Mouse (Mus musculus): ENCODE results near the gene Cpsf7. TPM values are rescaled to one million over a fixed set of nuclear protein-coding genes. Genes with fewer than 3 reads are reported as not detected.
A peak's percentile ranks its signal among the peaks of the same experiment; 100 is the strongest.

The Cpsf7 gene
- polyA plus RNA-seq, 1 experiment from 2014 or later = 34.9 TPM

DNA sequence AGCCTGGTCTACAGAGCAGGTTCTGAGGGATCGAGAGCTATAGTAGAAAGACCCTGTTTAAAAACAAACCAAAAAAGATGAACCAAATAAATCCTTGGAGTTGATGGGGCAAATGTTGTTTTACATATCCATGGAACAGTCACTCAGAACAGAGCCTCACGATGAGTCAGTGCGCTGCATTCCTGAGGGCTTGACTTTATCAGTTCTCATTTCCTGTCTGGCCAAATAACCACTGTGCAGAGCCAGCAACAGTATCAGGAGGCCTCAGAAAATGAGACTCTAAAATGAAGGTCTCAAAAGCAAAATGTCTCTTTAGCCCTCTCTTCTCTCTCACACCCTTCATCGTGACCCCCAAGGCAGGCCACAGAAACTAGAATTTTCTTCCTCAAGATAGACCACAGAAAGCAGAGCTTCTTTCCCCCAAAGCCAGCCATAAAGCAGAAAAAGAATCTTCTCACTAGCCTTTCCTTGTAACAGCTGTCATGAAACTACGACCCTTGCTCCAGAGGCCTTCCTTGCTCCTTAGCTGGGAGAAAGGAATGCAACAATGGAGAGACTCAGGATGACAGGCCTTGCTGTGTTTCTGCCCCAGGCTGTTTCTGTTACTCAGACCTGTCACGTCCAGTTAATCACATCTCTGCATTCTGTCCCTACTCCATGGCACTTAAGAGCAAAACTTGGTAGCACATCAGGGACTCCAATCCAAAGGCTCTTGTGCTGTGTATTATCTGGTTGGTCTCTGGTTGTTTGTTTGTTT lies 36.7 kb downstream of the Cpsf7 start:
- Histone ChIP-seq H3K27me3 (ENCODE audit: control insufficient read depth, insufficient read depth, low read length) (no peaks in the 10 kb centered on the region), H3K27ac (replicated peaks in 1 of 2; ENCODE audit: control insufficient read depth in 1 of 2, insufficient read depth in 1 of 2, low read depth in 2 of 2, low read length in 2 of 2) (peak overlapping the region; percentile 91 to 99), H3K4me3 (ENCODE audit: control insufficient read depth in 1 of 2, insufficient read depth in 1 of 2, low read depth in 1 of 2, low read length in 2 of 2) (no peak overlapping the region), H3K9ac (ENCODE audit: low read length) (peak overlapping the region; percentile 32; the same call in 1 of the 2 replicates), H3K4me2 (ENCODE audit: low read length) (0 out of 2 replicates have a peak overlapping the region, but pooled peaks have one; percentile 3), H3K4me1 (ENCODE audit: control insufficient read depth in 2 of 2, insufficient read depth in 2 of 2, low read length in 2 of 2) (peaks cover 14% of the 10 kb centered on the region in 2 experiments; a peak in 3 of 4 replicates), H3K9me3 (ENCODE audit: control insufficient read depth, low read length) (no peaks in the 10 kb centered on the region), H3K36me3 (ENCODE audit: control insufficient read depth, insufficient read depth, low read length) (no peaks in the 10 kb centered on the region)
- 27% methylated on average over 6 of the region's 6 CpGs for WGBS
- peak; percentile 84 for ATAC-seq (ENCODE audit: insufficient number of reproducible peaks, insufficient read depth, low FRiP score, low read depth)

DNA sequence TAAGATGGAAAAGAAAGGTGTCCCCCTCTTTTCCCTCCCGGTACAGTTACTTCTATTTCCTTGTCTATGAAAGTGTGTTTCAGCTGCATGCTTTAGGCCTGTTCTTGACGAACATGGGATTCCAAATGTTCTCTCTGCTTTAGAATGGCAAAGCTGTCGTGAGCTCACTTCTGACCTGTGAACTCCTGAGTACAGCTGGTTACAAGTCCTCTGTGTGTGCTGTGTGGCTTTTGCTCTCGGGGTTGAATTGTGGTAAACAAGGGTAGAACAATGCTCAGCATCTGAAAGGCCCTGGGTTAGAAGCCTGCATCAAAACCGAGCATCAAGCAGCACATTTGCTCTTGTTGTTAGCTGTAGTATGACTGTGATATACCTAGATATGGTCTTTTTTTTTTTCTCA lies 37.3 kb downstream of the Cpsf7 start:
- Histone ChIP-seq H3K4me3 (ENCODE audit: control insufficient read depth in 1 of 2, insufficient read depth in 1 of 2, low read depth in 1 of 2, low read length in 2 of 2) (no peak overlapping the region), H3K9me3 (ENCODE audit: control insufficient read depth, low read length) (no peaks in the 10 kb centered on the region), H3K4me2 (ENCODE audit: low read length) (no peak overlapping the region), H3K9ac (ENCODE audit: low read length) (no peak overlapping the region; the same call in 1 of the 2 replicates), H3K27ac (replicated peaks in 1 of 2; ENCODE audit: control insufficient read depth in 1 of 2, insufficient read depth in 1 of 2, low read depth in 2 of 2, low read length in 2 of 2) (peak overlapping the region; percentile 91 to 99), H3K27me3 (ENCODE audit: control insufficient read depth, insufficient read depth, low read length) (no peaks in the 10 kb centered on the region), H3K36me3 (ENCODE audit: control insufficient read depth, insufficient read depth, low read length) (no peaks in the 10 kb centered on the region), H3K4me1 (ENCODE audit: control insufficient read depth in 2 of 2, insufficient read depth in 2 of 2, low read length in 2 of 2) (peaks cover 14% of the 10 kb centered on the region in 2 experiments; a peak in 3 of 4 replicates)
- ATAC-seq (ENCODE audit: insufficient number of reproducible peaks, insufficient read depth, low FRiP score, low read depth) = no peak
- WGBS = 55% methylated on average over 5 of the region's 5 CpGs

DNA sequence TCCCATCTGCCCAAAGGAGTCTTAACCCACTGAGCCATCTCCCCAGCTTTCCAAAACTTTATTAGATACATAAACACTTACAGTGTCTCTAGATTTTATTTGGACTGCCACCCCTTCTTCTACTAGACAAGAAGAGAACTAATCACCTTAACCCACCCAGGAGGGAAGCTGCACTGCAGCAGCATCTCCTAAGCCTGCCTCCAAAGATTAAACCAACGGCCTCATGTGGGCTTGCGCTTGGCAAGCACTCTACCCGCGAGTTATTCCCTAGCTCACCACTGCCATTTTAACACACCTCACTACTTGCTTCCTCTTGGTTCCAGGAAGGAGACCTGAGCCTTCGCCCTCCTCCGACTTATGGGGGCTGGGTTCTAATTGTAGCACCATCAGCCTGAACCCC lies 39.2 kb downstream of the Cpsf7 start:
- Histone ChIP-seq H3K27ac (replicated peaks in 1 of 2; ENCODE audit: control insufficient read depth in 1 of 2, insufficient read depth in 1 of 2, low read depth in 2 of 2, low read length in 2 of 2) (no peak overlapping the region), H3K9ac (ENCODE audit: low read length) (no peak overlapping the region), H3K9me3 (ENCODE audit: control insufficient read depth, low read length) (no peaks in the 10 kb centered on the region), H3K4me3 (ENCODE audit: control insufficient read depth in 1 of 2, insufficient read depth in 1 of 2, low read depth in 1 of 2, low read length in 2 of 2) (no peak overlapping the region), H3K4me2 (ENCODE audit: low read length) (no peak overlapping the region), H3K4me1 (ENCODE audit: control insufficient read depth in 2 of 2, insufficient read depth in 2 of 2, low read length in 2 of 2) (peaks cover 14% of the 10 kb centered on the region in 2 experiments; a peak in 3 of 4 replicates), H3K27me3 (ENCODE audit: control insufficient read depth, insufficient read depth, low read length) (no peaks in the 10 kb centered on the region), H3K36me3 (ENCODE audit: control insufficient read depth, insufficient read depth, low read length) (peaks cover 4% of the 10 kb centered on the region)
- no peak for ATAC-seq (ENCODE audit: insufficient number of reproducible peaks, insufficient read depth, low FRiP score, low read depth)
- 76% methylated on average over 6 of the region's 6 CpGs for WGBS

DNA sequence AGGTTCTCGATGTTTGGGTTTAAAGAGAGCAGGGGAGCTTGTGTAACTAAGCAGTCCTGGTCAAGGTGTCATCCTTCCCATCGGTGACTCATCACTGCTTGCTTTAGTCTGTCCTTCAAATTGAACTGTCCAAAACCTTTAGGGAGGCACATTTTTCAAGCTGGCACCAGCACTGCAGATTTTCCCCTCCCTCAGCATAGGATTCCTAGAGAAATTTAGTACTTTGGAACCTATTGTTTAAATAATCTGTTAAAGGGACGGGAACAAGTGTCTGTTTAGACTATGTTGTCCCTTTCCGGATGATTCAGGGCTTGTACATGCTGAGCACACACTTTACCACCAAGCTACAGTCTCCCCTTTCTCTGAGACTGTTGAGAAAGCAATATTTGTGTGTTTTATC lies 40.2 kb downstream of the Cpsf7 start:
- no peak overlapping the region for H3K27ac ChIP-seq (replicated peaks in 1 of 2; ENCODE audit: control insufficient read depth in 1 of 2, insufficient read depth in 1 of 2, low read depth in 2 of 2, low read length in 2 of 2)
- no peak for ATAC-seq (ENCODE audit: insufficient number of reproducible peaks, insufficient read depth, low FRiP score, low read depth)
- H3K4me1 ChIP-seq (ENCODE audit: control insufficient read depth in 2 of 2, insufficient read depth in 2 of 2, low read length in 2 of 2) = peaks cover 14% of the 10 kb centered on the region in 2 experiments; a peak in 3 of 4 replicates
- H3K36me3 ChIP-seq (ENCODE audit: control insufficient read depth, insufficient read depth, low read length) = peaks cover 13% of the 10 kb centered on the region
- no peak overlapping the region for H3K4me3 ChIP-seq (ENCODE audit: control insufficient read depth in 1 of 2, insufficient read depth in 1 of 2, low read depth in 1 of 2, low read length in 2 of 2)
- H3K9ac ChIP-seq (ENCODE audit: low read length) = no peak overlapping the region
- H3K27me3 ChIP-seq (ENCODE audit: control insufficient read depth, insufficient read depth, low read length) = no peaks in the 10 kb centered on the region
- H3K9me3 ChIP-seq (ENCODE audit: control insufficient read depth, low read length) = no peaks in the 10 kb centered on the region
- H3K4me2 ChIP-seq (ENCODE audit: low read length) = no peak overlapping the region
- WGBS = 59% methylated on average over 4 of the region's 4 CpGs

DNA sequence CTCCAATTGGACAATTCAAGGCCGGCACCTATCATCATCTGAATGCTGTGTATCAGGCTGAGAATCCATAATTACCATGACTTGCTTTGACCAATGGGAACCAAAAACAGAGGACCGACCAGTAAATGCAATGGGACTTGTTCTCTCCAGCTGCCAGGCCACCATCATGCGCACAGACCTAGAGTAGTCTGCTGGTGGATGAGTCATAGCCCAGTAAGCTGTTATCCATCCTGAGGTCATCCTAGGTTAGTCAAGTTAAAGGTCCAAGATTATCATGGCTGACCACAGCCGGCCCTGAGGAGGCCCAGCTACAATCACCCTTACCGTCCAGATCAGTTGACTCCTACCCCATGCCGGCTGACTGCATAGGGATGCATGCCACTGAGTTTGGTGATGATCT lies 44.6 kb downstream of the Cpsf7 start:
- Histone ChIP-seq H3K9ac (ENCODE audit: low read length) (no peak overlapping the region), H3K36me3 (ENCODE audit: control insufficient read depth, insufficient read depth, low read length) (peaks cover 56% of the 10 kb centered on the region), H3K27ac (replicated peaks in 1 of 2; ENCODE audit: control insufficient read depth in 1 of 2, insufficient read depth in 1 of 2, low read depth in 2 of 2, low read length in 2 of 2) (no peak overlapping the region), H3K4me2 (ENCODE audit: low read length) (no peak overlapping the region), H3K4me3 (ENCODE audit: control insufficient read depth in 1 of 2, insufficient read depth in 1 of 2, low read depth in 1 of 2, low read length in 2 of 2) (no peak overlapping the region), H3K27me3 (ENCODE audit: control insufficient read depth, insufficient read depth, low read length) (no peaks in the 10 kb centered on the region), H3K9me3 (ENCODE audit: control insufficient read depth, low read length) (no peaks in the 10 kb centered on the region), H3K4me1 (ENCODE audit: control insufficient read depth in 2 of 2, insufficient read depth in 2 of 2, low read length in 2 of 2) (no peaks in the 10 kb centered on the region)
- WGBS = 92% methylated on average over 6 of the region's 6 CpGs
- ATAC-seq (ENCODE audit: insufficient number of reproducible peaks, insufficient read depth, low FRiP score, low read depth) = no peak

DNA sequence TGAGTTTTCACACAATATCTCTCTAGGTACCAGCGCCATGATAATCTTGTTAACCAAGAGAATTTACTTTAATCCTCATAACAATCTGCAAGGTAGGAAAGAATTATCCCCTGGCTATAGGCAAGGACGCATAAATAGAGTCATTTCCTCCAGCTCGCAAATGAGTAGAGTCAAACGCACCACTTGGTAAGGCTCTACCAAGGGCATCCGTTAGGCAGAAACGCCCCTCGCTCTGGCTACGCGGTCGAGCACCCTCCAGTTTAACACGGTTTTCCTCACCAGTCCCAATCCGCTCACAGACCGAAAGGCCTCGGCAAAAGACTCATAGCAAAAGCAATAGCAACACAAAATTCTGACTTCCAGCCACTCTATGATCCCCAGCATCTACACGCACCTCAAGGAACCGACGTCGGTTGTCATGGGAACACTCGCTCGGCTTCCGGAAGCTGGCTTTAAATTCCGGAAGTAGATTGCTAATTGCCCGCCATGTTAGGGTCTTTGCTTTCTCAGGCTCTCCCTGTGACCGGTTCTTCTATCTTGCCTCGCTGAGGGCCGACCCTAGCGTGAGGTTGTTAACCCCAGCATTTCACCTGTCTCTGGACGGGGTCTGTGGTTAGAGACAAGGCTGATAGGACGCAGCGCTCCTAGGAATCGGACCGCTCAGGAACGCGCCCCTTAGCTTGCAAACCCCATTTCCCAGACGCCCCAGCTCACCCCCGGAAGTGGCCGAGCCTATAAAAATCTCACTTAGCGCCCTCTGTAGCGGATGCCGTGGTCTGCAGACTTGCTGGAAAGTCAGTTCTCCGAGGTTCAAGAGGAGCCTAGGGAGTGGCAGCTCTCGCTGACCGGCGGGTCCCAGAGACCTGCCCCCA lies 51.9 kb downstream of the Cpsf7 start, which contains the start of the genes Cyb561a3 and Tmem138:
Gene Cyb561a3 (plus strand): TSS at position 483 of the 872 bp plus-strand sequence.
Gene Tmem138 (minus strand): TSS at position 673 of the 872 bp plus-strand sequence.
- peaks cover 46% of the 10 kb centered on the region for H3K36me3 ChIP-seq (ENCODE audit: control insufficient read depth, insufficient read depth, low read length)

DNA sequence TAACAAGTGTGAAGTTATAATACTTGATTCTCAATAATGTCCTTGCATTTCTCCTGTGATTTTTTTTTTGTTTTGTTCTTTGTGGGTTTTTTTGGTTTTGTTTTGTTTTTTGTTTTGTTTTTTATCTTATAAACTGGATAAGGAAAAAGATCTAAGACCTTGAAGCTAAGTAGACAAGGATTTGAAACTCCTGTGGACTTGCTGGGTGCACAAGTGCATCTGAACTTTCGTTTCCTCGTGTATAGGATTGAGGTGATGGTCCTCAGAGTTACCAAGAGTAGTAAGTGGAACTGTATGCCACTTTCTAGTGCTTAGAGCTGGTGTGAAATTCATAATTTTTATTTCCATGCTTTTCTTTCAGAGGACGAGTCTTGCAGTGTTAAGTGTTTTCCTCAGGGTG lies 55.0 kb downstream of the Cpsf7 start:
- H3K4me3 ChIP-seq (ENCODE audit: control insufficient read depth in 1 of 2, insufficient read depth in 1 of 2, low read depth in 1 of 2, low read length in 2 of 2) = no peak overlapping the region
- ATAC-seq (ENCODE audit: insufficient number of reproducible peaks, insufficient read depth, low FRiP score, low read depth) = no peak
- no peak overlapping the region for H3K27ac ChIP-seq (replicated peaks in 1 of 2; ENCODE audit: control insufficient read depth in 1 of 2, insufficient read depth in 1 of 2, low read depth in 2 of 2, low read length in 2 of 2)
- no peaks in the 10 kb centered on the region for H3K27me3 ChIP-seq (ENCODE audit: control insufficient read depth, insufficient read depth, low read length)
- WGBS = 78% methylated on average over 3 of the region's 3 CpGs
- no peak overlapping the region for H3K9ac ChIP-seq (ENCODE audit: low read length)
- H3K9me3 ChIP-seq (ENCODE audit: control insufficient read depth, low read length) = no peaks in the 10 kb centered on the region
- H3K4me2 ChIP-seq (ENCODE audit: low read length) = no peak overlapping the region
- H3K4me1 ChIP-seq (ENCODE audit: control insufficient read depth in 2 of 2, insufficient read depth in 2 of 2, low read length in 2 of 2) = peaks cover 5 to 21% of the 10 kb centered on the region in 2 experiments
- peaks cover 22% of the 10 kb centered on the region for H3K36me3 ChIP-seq (ENCODE audit: control insufficient read depth, insufficient read depth, low read length)

More for the DNA sequence above, 51.9 kb downstream of the Cpsf7 start, which contains the start of the genes Cyb561a3 and Tmem138:
- ATAC-seq (ENCODE audit: insufficient number of reproducible peaks, insufficient read depth, low FRiP score, low read depth) = peak; percentile 89
- under 1% methylated on average over 44 of the region's 44 CpGs for WGBS
- Histone ChIP-seq H3K9me3 (ENCODE audit: control insufficient read depth, low read length) (no peaks in the 10 kb centered on the region), H3K4me2 (ENCODE audit: low read length) (peak within 1 kb of the TSS; percentile 88), H3K4me1 (ENCODE audit: control insufficient read depth in 2 of 2, insufficient read depth in 2 of 2, low read length in 2 of 2) (peaks cover 2 to 18% of the 10 kb centered on the region in 2 experiments; a peak in 3 of 4 replicates), H3K27me3 (ENCODE audit: control insufficient read depth, insufficient read depth, low read length) (no peaks in the 10 kb centered on the region), H3K27ac (replicated peaks in 1 of 2; ENCODE audit: control insufficient read depth in 1 of 2, insufficient read depth in 1 of 2, low read depth in 2 of 2, low read length in 2 of 2) (peak within 1 kb of the TSS; percentile 92 to 95), H3K9ac (ENCODE audit: low read length) (peak within 1 kb of the TSS; percentile 79), H3K4me3 (ENCODE audit: control insufficient read depth in 1 of 2, insufficient read depth in 1 of 2, low read depth in 1 of 2, low read length in 2 of 2) (peak within 1 kb of the TSS; percentile 73 to 91)

Data from heart, embryonic 14.5 days (tissue).